Mouse (Mus musculus): ENCODE results near the gene Cdh23. TPM values are rescaled to one million over a fixed set of nuclear protein-coding genes. Genes with fewer than 3 reads are reported as not detected.
A peak's percentile ranks its signal among the peaks of the same experiment; 100 is the strongest.

Gene Cdh23
- total and polyA plus RNA-seq, 3 experiments = 0.05 TPM; not detected in 2

DNA sequence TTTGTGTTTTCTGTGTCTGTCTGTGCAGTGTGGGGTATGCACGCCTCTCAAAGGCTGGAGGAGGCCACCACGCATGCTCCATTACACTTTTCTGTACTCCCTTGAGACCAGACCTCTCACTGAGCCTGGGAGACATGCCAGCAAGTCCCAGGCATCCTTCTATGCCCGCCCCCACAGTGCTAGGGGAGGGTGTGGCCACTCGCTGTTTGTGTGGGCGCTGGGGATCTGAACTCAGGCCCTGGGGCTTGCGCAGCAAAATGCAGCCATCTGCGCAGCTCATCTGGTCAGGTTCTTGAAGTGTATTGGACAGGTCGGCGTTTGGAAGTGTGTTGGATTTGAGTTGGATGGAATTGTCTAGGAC is 416.4 kb downstream of the Cdh23 start:
- no peak overlapping the region; the same call in 1 of the 2 replicates for H3K4me3 ChIP-seq (ENCODE audit: low read depth, low read length)
- no peak for ATAC-seq (ENCODE audit: extremely low read depth, insufficient number of reproducible peaks, low FRiP score, poor library complexity, severe bottlenecking)
- peaks cover 50% of the 10 kb centered on the region for H3K4me1 ChIP-seq (ENCODE audit: insufficient read depth, low read depth, low read length)
- peaks cover 36% of the 10 kb centered on the region for H3K36me3 ChIP-seq (replicated peaks)
- no peaks in the 10 kb centered on the region for H3K27me3 ChIP-seq (ENCODE audit: insufficient read depth, low read length)
- TF ChIP-seq POLR2AphosphoS5 (IDR thresholded peaks at IDR 0.05; ENCODE audit: insufficient replicate concordance, low read depth, low read length) = no peak
- H3K9me3 ChIP-seq (replicated peaks) = no peaks in the 10 kb centered on the region
- no peak for DNase-seq (ENCODE audit: low spot score)

DNA sequence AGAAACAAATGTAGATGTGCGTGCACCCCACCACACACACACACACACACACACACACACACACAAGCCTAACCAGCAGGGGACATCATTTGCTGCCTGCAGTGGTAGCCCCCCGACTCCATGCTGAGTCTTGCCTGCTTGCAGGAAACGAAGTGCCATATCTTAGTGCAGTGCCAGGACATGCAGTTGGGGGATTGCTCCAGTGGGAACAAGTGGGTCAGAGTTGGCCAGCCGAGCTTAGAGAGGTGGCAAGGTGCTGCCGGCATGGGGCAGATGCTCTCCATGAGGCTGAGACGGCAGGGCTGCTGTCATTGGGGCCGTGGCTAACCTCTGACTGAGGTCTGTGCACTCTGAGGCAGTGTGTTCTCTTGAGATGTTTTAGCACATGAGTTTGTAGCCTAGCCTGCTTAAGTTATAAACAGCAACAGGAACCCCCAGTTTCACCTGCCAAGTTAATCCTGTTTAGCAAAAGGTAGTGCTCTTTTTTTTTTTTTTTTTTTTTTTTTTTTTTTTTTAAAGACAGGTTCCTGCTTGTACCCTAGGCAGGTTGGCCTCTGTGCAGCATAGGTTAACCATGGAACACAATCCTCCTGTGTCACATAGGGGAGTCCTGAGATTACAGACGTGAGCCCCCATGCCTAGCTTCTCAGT is 416.9 kb downstream of the Cdh23 start:
- no peak for TF ChIP-seq GATA2 (IDR thresholded peaks at IDR 0.05; ENCODE audit: borderline replicate concordance, low read depth, low read length)
- TF ChIP-seq POLR2AphosphoS5 (IDR thresholded peaks at IDR 0.05; ENCODE audit: insufficient replicate concordance, low read depth, low read length) = no peak
- TF ChIP-seq TAL1 (conservative IDR thresholded peaks at IDR 0.05; ENCODE audit: low read depth, low read length) = no peak
- no peak for TF ChIP-seq CTCF (IDR thresholded peaks at IDR 0.05; ENCODE audit: low read depth, low read length)
- no peak for TF ChIP-seq GATA1 (IDR thresholded peaks at IDR 0.05; ENCODE audit: borderline replicate concordance, low read length)
- peaks cover 33% of the 10 kb centered on the region for H3K36me3 ChIP-seq (replicated peaks)
- DNase-seq (ENCODE audit: low spot score) = no peak

DNA sequence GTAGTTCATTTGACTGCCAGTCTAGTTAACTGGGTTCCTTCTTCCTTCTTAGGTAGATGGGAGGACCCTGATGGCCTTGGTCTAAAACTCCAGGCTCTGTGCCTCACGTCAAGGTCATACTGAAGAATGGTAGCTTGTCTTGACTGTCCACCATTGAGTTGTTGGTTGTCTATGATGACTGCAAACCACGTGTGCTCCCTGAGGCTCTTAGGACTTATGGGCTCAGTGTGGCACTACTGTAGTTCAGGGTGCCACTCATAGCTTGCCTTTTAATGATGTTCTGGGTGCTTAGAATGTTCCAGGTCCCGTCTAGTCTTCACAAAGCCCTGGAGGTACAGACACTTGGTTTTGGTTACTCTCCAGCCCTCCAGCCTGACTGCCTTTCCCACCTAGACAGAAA is 417.5 kb downstream of the Cdh23 start:
- Histone ChIP-seq H3K27me3 (ENCODE audit: insufficient read depth, low read length) (no peaks in the 10 kb centered on the region), H3K4me1 (ENCODE audit: insufficient read depth, low read depth, low read length) (peaks cover 42% of the 10 kb centered on the region), H3K9me3 (replicated peaks) (no peaks in the 10 kb centered on the region), H3K36me3 (replicated peaks) (peaks cover 33% of the 10 kb centered on the region), H3K4me3 (ENCODE audit: low read depth, low read length) (no peak overlapping the region; the same call in 1 of the 2 replicates)
- ATAC-seq (ENCODE audit: extremely low read depth, insufficient number of reproducible peaks, low FRiP score, poor library complexity, severe bottlenecking) (no peak), DNase-seq (ENCODE audit: low spot score) (no peak)
- TF ChIP-seq GATA1 (IDR thresholded peaks at IDR 0.05; ENCODE audit: borderline replicate concordance, low read length) = no peak
- TF ChIP-seq CTCF (IDR thresholded peaks at IDR 0.05; ENCODE audit: low read depth, low read length) = no peak
- TF ChIP-seq POLR2AphosphoS5 (IDR thresholded peaks at IDR 0.05; ENCODE audit: insufficient replicate concordance, low read depth, low read length) = no peak
- no peak for TF ChIP-seq TAL1 (conservative IDR thresholded peaks at IDR 0.05; ENCODE audit: low read depth, low read length)
- no peak for TF ChIP-seq GATA2 (IDR thresholded peaks at IDR 0.05; ENCODE audit: borderline replicate concordance, low read depth, low read length)

More for the DNA sequence above, 416.9 kb downstream of the Cdh23 start:
- no peak for ATAC-seq (ENCODE audit: extremely low read depth, insufficient number of reproducible peaks, low FRiP score, poor library complexity, severe bottlenecking)
- Histone ChIP-seq H3K4me1 (ENCODE audit: insufficient read depth, low read depth, low read length) (peaks cover 45% of the 10 kb centered on the region), H3K4me3 (ENCODE audit: low read depth, low read length) (peak overlapping the region; percentile 54; the same call in 1 of the 2 replicates), H3K27me3 (ENCODE audit: insufficient read depth, low read length) (no peaks in the 10 kb centered on the region), H3K9me3 (replicated peaks) (no peaks in the 10 kb centered on the region)

DNA sequence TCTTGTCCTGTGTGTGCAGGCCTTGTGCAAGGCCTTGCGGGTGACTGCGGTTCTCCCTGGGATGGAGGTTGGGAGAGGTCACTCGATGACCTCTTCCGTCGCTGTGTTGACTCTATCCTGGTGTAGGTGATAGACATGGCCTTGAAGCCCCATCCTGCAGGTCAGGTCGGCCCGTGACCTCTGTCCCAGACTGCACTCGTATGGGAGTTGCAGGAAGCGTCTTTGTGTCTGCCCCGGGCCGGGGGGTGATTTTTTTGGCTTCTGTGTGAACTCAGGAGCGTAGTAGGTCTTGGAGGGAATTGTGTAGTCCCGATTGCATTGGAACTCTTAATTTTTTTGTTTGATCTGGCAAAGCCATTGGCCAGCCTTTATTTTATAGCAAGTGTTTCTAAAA is 418.3 kb downstream of the Cdh23 start:
- Histone ChIP-seq H3K36me3 (replicated peaks) (peaks cover 29% of the 10 kb centered on the region), H3K27me3 (ENCODE audit: insufficient read depth, low read length) (no peaks in the 10 kb centered on the region), H3K4me3 (ENCODE audit: low read depth, low read length) (peak overlapping the region; percentile 81), H3K4me1 (ENCODE audit: insufficient read depth, low read depth, low read length) (peaks cover 39% of the 10 kb centered on the region), H3K9me3 (replicated peaks) (no peaks in the 10 kb centered on the region)
- ATAC-seq (ENCODE audit: extremely low read depth, insufficient number of reproducible peaks, low FRiP score, poor library complexity, severe bottlenecking) = no peak
- TF ChIP-seq GATA1 (IDR thresholded peaks at IDR 0.05; ENCODE audit: borderline replicate concordance, low read length) = no peak
- no peak for TF ChIP-seq POLR2AphosphoS5 (IDR thresholded peaks at IDR 0.05; ENCODE audit: insufficient replicate concordance, low read depth, low read length)
- TF ChIP-seq GATA2 (IDR thresholded peaks at IDR 0.05; ENCODE audit: borderline replicate concordance, low read depth, low read length) = no peak
- no peak for TF ChIP-seq CTCF (IDR thresholded peaks at IDR 0.05; ENCODE audit: low read depth, low read length)
- no peak for TF ChIP-seq TAL1 (conservative IDR thresholded peaks at IDR 0.05; ENCODE audit: low read depth, low read length)
- DNase-seq (ENCODE audit: low spot score) = no peak

DNA sequence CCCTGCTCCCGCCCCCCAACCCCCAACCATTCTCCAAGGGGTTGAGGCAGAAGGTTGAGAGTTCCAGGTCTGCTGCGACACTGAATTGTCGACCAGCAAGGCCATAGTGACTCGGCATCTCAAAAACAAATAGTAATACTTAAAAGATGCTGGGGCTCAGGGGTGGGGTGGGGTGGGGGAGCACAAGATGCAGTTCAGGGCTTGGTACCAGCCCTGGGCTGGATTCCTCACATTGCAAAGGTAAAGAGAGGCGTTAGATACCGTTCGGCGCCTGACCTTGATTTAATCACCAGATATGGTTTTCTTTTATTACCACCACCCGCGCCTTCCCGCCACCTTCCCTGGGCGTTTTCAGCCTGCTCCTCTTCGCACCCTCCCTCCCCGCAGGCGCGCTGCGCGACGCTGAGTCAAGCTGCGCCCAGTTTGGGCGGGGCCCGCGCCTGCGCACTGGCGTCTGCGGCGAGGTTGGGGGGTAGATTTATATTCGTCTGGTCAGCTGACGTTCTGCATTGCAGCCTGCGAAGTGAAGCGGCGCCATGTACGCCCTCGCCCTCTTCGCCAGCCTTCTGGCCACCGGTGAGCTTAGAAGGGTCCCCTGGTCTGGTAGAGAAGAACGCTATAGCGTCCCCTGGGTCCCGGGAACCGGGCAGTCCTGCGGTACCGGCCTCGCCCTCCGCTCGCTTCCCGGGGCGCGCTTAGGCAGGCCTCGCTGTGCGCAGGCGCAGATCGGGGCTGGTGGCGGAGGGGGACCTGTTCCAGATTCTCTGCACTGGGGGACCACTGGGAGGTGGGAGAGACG is 418.9 kb downstream of the Cdh23 start, which contains the start of gene Psap:
TSS of gene Psap (plus strand) at position 421 of the 799 bp plus-strand sequence.
- Histone ChIP-seq H3K27me3 (ENCODE audit: insufficient read depth, low read length) (no peaks in the 10 kb centered on the region), H3K36me3 (replicated peaks) (peaks cover 25% of the 10 kb centered on the region), H3K4me1 (ENCODE audit: insufficient read depth, low read depth, low read length) (peaks cover 36% of the 10 kb centered on the region), H3K4me3 (ENCODE audit: low read depth, low read length) (peak within 1 kb of the TSS; percentile 81), H3K9me3 (replicated peaks) (no peaks in the 10 kb centered on the region)
- peak; percentile 54; the same call in 1 of the 2 replicates for ATAC-seq (ENCODE audit: extremely low read depth, insufficient number of reproducible peaks, low FRiP score, poor library complexity, severe bottlenecking)
- TF ChIP-seq GATA1 (IDR thresholded peaks at IDR 0.05; ENCODE audit: borderline replicate concordance, low read length) (no peak), GATA2 (IDR thresholded peaks at IDR 0.05; ENCODE audit: borderline replicate concordance, low read depth, low read length) (no peak), POLR2AphosphoS5 (IDR thresholded peaks at IDR 0.05; ENCODE audit: insufficient replicate concordance, low read depth, low read length) (no peak), TAL1 (conservative IDR thresholded peaks at IDR 0.05; ENCODE audit: low read depth, low read length) (no peak), CTCF (IDR thresholded peaks at IDR 0.05; ENCODE audit: low read depth, low read length) (no peak)
- DNase-seq (ENCODE audit: low spot score) = peak; percentile 75

DNA sequence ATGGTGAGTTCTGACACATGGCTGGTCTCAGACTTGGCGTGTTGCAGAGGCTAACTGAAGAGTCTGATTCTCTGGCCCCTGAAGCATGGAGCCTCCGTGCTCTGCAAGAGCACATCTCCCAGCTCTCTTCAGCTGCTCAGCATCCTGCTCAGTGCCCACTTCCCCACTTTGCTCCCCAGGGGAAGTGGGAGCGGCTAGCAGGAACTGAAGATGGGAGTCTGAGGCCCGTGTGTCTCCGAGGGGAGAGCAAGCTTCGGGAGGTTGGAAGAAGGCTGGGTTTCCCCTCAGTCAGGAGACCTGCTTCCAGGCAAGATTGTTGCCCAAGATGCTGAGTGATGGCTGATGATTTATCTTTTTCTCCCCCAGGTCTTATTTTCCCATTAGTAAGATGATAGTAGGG is 422.9 kb downstream of the Cdh23 start:
- no peak for DNase-seq (ENCODE audit: low spot score)
- no peak for ATAC-seq (ENCODE audit: extremely low read depth, insufficient number of reproducible peaks, low FRiP score, poor library complexity, severe bottlenecking)

More for the DNA sequence above, 422.9 kb downstream of the Cdh23 start:
- Histone ChIP-seq H3K9me3 (replicated peaks) (no peaks in the 10 kb centered on the region), H3K4me3 (ENCODE audit: low read depth, low read length) (no peak overlapping the region), H3K27me3 (ENCODE audit: insufficient read depth, low read length) (0 out of 2 replicates have a peak, but pooled peaks cover 4% of the 10 kb centered on the region), H3K4me1 (ENCODE audit: insufficient read depth, low read depth, low read length) (peaks cover 20% of the 10 kb centered on the region), H3K36me3 (replicated peaks) (no peaks in the 10 kb centered on the region)
- TF ChIP-seq TAL1 (conservative IDR thresholded peaks at IDR 0.05; ENCODE audit: low read depth, low read length) (no peak), POLR2AphosphoS5 (IDR thresholded peaks at IDR 0.05; ENCODE audit: insufficient replicate concordance, low read depth, low read length) (no peak), GATA2 (IDR thresholded peaks at IDR 0.05; ENCODE audit: borderline replicate concordance, low read depth, low read length) (no peak), CTCF (IDR thresholded peaks at IDR 0.05; ENCODE audit: low read depth, low read length) (no peak), GATA1 (IDR thresholded peaks at IDR 0.05; ENCODE audit: borderline replicate concordance, low read length) (no peak)

Data from G1E (cell line).